Mouse (Mus musculus) hindbrain, embryonic 13.5 days (tissue): ENCODE results near the gene Ror2. TPM values are rescaled to one million over a fixed set of nuclear protein-coding genes. Genes with fewer than 3 reads are reported as not detected.

ENCODE experiments used
- ATAC-seq: fragments of 200-750 bp; cut with Nextera tagmentation; 2 replicates; pipeline ENCODE4 v1.8.0; 2017; ENCODE audit warnings: moderate TSS enrichment; ENCODE audit not compliant: low FRiP score
- H3K27ac ChIP-seq: fragments of 300-500 bp; sonication (generic); 2 replicates; pipeline ENCODE4 v1.5.1; 2015; ENCODE audit warnings: inconsistent platforms, mild to moderate bottlenecking, moderate library complexity
- H3K27me3 ChIP-seq: fragments of 300-500 bp; sonication (generic); 2 replicates; pipeline ENCODE4 v1.6.1; 2015; ENCODE audit warnings: mild to moderate bottlenecking, inconsistent platforms
- H3K36me3 ChIP-seq: fragments of 300-500 bp; sonication (generic); 2 replicates; pipeline ENCODE4 v1.6.1; 2015; ENCODE audit warnings: mild to moderate bottlenecking, inconsistent platforms
- H3K4me1 ChIP-seq: fragments of 300-500 bp; sonication (generic); replicated peaks from 2 replicates; pipeline ENCODE4 v1.6.1; 2015; ENCODE audit warnings: inconsistent platforms
- H3K4me2 ChIP-seq: fragments of 300-500 bp; sonication (generic); 2 replicates; pipeline ENCODE4 v1.6.1; 2015; ENCODE audit warnings: inconsistent platforms, mild to moderate bottlenecking, moderate library complexity
- H3K4me3 ChIP-seq: fragments of 300-500 bp; sonication (generic); 2 replicates; pipeline ENCODE4 v1.5.1; 2015; ENCODE audit warnings: mild to moderate bottlenecking, inconsistent platforms
- H3K9ac ChIP-seq: fragments of 300-500 bp; sonication (generic); 2 replicates; pipeline ENCODE4 v1.6.1; 2015; ENCODE audit warnings: mild to moderate bottlenecking, inconsistent platforms
- H3K9me3 ChIP-seq: fragments of 300-500 bp; sonication (generic); 2 replicates; pipeline ENCODE4 v1.6.1; 2016; ENCODE audit warnings: inconsistent platforms
- WGBS: fragments of 180-500 bp; shearing (Covaris S2); methylation state at CpG from one replicate; pipeline ENCODE4 v1.1.7; 2015; 5-methylcytosine and 5-hydroxymethylcytosine counted together
- polyA plus RNA-seq: library from polyadenylated mRNA; unstranded; fragments of >200 nt; fragmentation: Nextera tagmentation; extraction: Ambion mirVana; gene quantifications from 2 replicates; pipeline ENCODE4 v1.2.1, GENCODE M21; 2015

Gene Ror2
- polyA plus RNA-seq, 1 experiment from 2014 or later = 3.5 TPM

GRCm38 (mm10) chr13:53099771-53100682 is 185.9 kb downstream of the Ror2 start:
- H3K4me2 ChIP-seq = no peak overlapping the region
- H3K27me3 ChIP-seq = peaks cover 12% of the 10 kb centered on the region
- no peak overlapping the region for H3K4me3 ChIP-seq
- WGBS = 36% methylated on average over 17 of the region's 17 CpGs
- no peak overlapping the region for H3K9ac ChIP-seq
- peak; percentile 71 for ATAC-seq
- no peak overlapping the region for H3K27ac ChIP-seq
- H3K4me1 ChIP-seq = 0 out of 2 replicates have a peak, but pooled peaks cover 6% of the 10 kb centered on the region
- H3K36me3 ChIP-seq = no peaks in the 10 kb centered on the region
- no peaks in the 10 kb centered on the region for H3K9me3 ChIP-seq

- Histone ChIP-seq H3K4me3 (no peak overlapping the region), H3K4me1 (0 out of 2 replicates have a peak, but pooled peaks cover 6% of the 10 kb centered on the region), H3K36me3 (no peaks in the 10 kb centered on the region), H3K27ac (no peak overlapping the region), H3K9ac (no peak overlapping the region), H3K27me3 (peaks cover 12% of the 10 kb centered on the region), H3K9me3 (no peaks in the 10 kb centered on the region), H3K4me2 (no peak overlapping the region)
- no peak for ATAC-seq
- WGBS = 21% methylated on average over 8 of the region's 8 CpGs
Observed at GRCm38 (mm10) chr13:53096615-53097014, 189.3 kb downstream of the Ror2 start.

- ATAC-seq = no peak
- WGBS = 84% methylated on average over 17 of the region's 17 CpGs
- Histone ChIP-seq H3K4me2 (no peak overlapping the region), H3K4me3 (no peak overlapping the region), H3K9me3 (no peaks in the 10 kb centered on the region), H3K27ac (no peak overlapping the region), H3K36me3 (no peaks in the 10 kb centered on the region), H3K4me1 (0 out of 2 replicates have a peak, but pooled peaks cover 6% of the 10 kb centered on the region), H3K9ac (no peak overlapping the region), H3K27me3 (peaks cover 12% of the 10 kb centered on the region)
Observed at GRCm38 (mm10) chr13:53095222-53095621, 190.7 kb downstream of the Ror2 start.

- no peak for ATAC-seq
- no peak overlapping the region for H3K4me3 ChIP-seq
- WGBS = 91% methylated on average over 8 of the region's 8 CpGs
- no peak overlapping the region for H3K27ac ChIP-seq
- no peaks in the 10 kb centered on the region for H3K36me3 ChIP-seq
- H3K9ac ChIP-seq = no peak overlapping the region
- H3K27me3 ChIP-seq = peaks cover 12% of the 10 kb centered on the region
- 0 out of 2 replicates have a peak, but pooled peaks cover 1% of the 10 kb centered on the region for H3K4me1 ChIP-seq
- no peaks in the 10 kb centered on the region for H3K9me3 ChIP-seq
- H3K4me2 ChIP-seq = no peak overlapping the region
Observed at GRCm38 (mm10) chr13:53094658-53095057, 191.3 kb downstream of the Ror2 start.

- Histone ChIP-seq H3K4me3 (no peak overlapping the region), H3K36me3 (no peaks in the 10 kb centered on the region), H3K4me1 (no peaks in the 10 kb centered on the region; the same call in 1 of the 2 replicates), H3K4me2 (no peak overlapping the region), H3K9ac (no peak overlapping the region), H3K9me3 (no peaks in the 10 kb centered on the region), H3K27me3 (peaks cover 11% of the 10 kb centered on the region), H3K27ac (no peak overlapping the region)
- 70% methylated on average over 4 of the region's 4 CpGs for WGBS
- ATAC-seq = no peak
Observed at GRCm38 (mm10) chr13:53093407-53093806, 192.5 kb downstream of the Ror2 start.

- no peak for ATAC-seq
- no peak overlapping the region for H3K4me2 ChIP-seq
- peaks cover 4% of the 10 kb centered on the region; the same call in 1 of the 2 replicates for H3K4me1 ChIP-seq
- no peaks in the 10 kb centered on the region for H3K36me3 ChIP-seq
- 0 out of 2 replicates have a peak, but pooled peaks cover 3% of the 10 kb centered on the region for H3K27me3 ChIP-seq
- WGBS = 88% methylated on average over 23 of the region's 23 CpGs
- no peak overlapping the region for H3K9ac ChIP-seq
- no peak overlapping the region for H3K4me3 ChIP-seq
- H3K27ac ChIP-seq = no peak overlapping the region
- no peaks in the 10 kb centered on the region for H3K9me3 ChIP-seq
Observed at GRCm38 (mm10) chr13:53086552-53087282, 199.2 kb downstream of the Ror2 start.

- H3K4me2 ChIP-seq = no peak overlapping the region
- peaks cover 33% of the 10 kb centered on the region for H3K4me1 ChIP-seq
- H3K27ac ChIP-seq = no peak overlapping the region
- 38% methylated on average over 6 of the region's 6 CpGs for WGBS
- no peak overlapping the region for H3K4me3 ChIP-seq
- 0 out of 2 replicates have a peak, but pooled peaks cover 3% of the 10 kb centered on the region for H3K27me3 ChIP-seq
- no peak for ATAC-seq
- H3K9ac ChIP-seq = no peak overlapping the region
- H3K36me3 ChIP-seq = no peaks in the 10 kb centered on the region
- H3K9me3 ChIP-seq = no peaks in the 10 kb centered on the region
Observed at GRCm38 (mm10) chr13:53081846-53082245, 204.1 kb downstream of the Ror2 start.

- 48% methylated on average over 15 of the region's 15 CpGs for WGBS
- H3K4me3 ChIP-seq = no peak overlapping the region
- no peak overlapping the region; the same call in 1 of the 2 replicates for H3K4me2 ChIP-seq
- no peaks in the 10 kb centered on the region for H3K36me3 ChIP-seq
- peaks cover 33% of the 10 kb centered on the region for H3K4me1 ChIP-seq
- peak overlapping the region; percentile 55 for H3K27ac ChIP-seq
- 0 out of 2 replicates have a peak, but pooled peaks cover 3% of the 10 kb centered on the region for H3K27me3 ChIP-seq
- no peak overlapping the region; the same call in 1 of the 2 replicates for H3K9ac ChIP-seq
- ATAC-seq = peak; percentile 57
- no peaks in the 10 kb centered on the region for H3K9me3 ChIP-seq
Observed at GRCm38 (mm10) chr13:53077732-53078345, 208.1 kb downstream of the Ror2 start.

GRCm38 (mm10) chr13:53075006-53075405 is 210.9 kb downstream of the Ror2 start:
- H3K4me3 ChIP-seq = no peak overlapping the region
- no peaks in the 10 kb centered on the region for H3K9me3 ChIP-seq
- no peak for ATAC-seq
- no peaks in the 10 kb centered on the region for H3K27me3 ChIP-seq
- no peak overlapping the region for H3K9ac ChIP-seq
- H3K4me1 ChIP-seq = peaks cover 25% of the 10 kb centered on the region
- WGBS = 53% methylated on average over 5 of the region's 5 CpGs
- no peak overlapping the region for H3K27ac ChIP-seq
- no peaks in the 10 kb centered on the region for H3K36me3 ChIP-seq
- H3K4me2 ChIP-seq = no peak overlapping the region

- Histone ChIP-seq H3K27ac (no peak overlapping the region), H3K4me2 (no peak overlapping the region), H3K9me3 (no peaks in the 10 kb centered on the region), H3K27me3 (no peaks in the 10 kb centered on the region), H3K9ac (no peak overlapping the region), H3K36me3 (no peaks in the 10 kb centered on the region), H3K4me1 (peaks cover 4% of the 10 kb centered on the region), H3K4me3 (no peak overlapping the region)
- no peak for ATAC-seq
- 78% methylated on average over 22 of the region's 22 CpGs for WGBS
Observed at GRCm38 (mm10) chr13:53069076-53069690, 216.7 kb downstream of the Ror2 start.

GRCm38 (mm10) chr13:53068461-53068860 is 217.5 kb downstream of the Ror2 start:
- Histone ChIP-seq H3K27me3 (no peaks in the 10 kb centered on the region), H3K4me2 (no peak overlapping the region), H3K36me3 (no peaks in the 10 kb centered on the region), H3K4me3 (no peak overlapping the region), H3K9me3 (no peaks in the 10 kb centered on the region), H3K9ac (no peak overlapping the region), H3K4me1 (peaks cover 4% of the 10 kb centered on the region), H3K27ac (no peak overlapping the region)
- no peak for ATAC-seq
- WGBS = 42% methylated on average over 8 of the region's 8 CpGs
